Mouse (Mus musculus) lung, adult 2 months (tissue): ENCODE results near the gene Nuak2. TPM values are rescaled to one million over a fixed set of nuclear protein-coding genes. Genes with fewer than 3 reads are reported as not detected.
"Not testable (repeated sequence)": the region's sequence is repeated elsewhere in the genome, so short reads cannot be mapped to it uniquely, and the experiment has no call there.

Experiments used
- DNase-seq: peaks from one replicate; pipeline ENCODE4 v3.0.0; 2022
- H3K4me1 ChIP-seq: fragments of 200-500 bp; 2 replicates; pipeline ENCODE4 v1.6.1; 2011; ENCODE audit warnings: low read length; ENCODE audit not compliant: control insufficient read depth, insufficient read depth
- H3K4me3 ChIP-seq: fragments of 200-500 bp; replicated peaks from 2 replicates; pipeline ENCODE3; 2011; ENCODE audit warnings: low read depth, mild to moderate bottlenecking, control low read depth, low read length; ENCODE audit errors: extremely low read depth
- CTCF ChIP-seq: fragments of 200-500 bp; IDR thresholded peaks from 2 replicates; pipeline ENCODE4 v1.5.1; 2011; ENCODE audit warnings: mild to moderate bottlenecking, low read length, control low read depth; ENCODE audit not compliant: insufficient read depth
- POLR2A ChIP-seq: fragments of 200-500 bp; IDR thresholded peaks from 2 replicates; pipeline ENCODE4 v1.6.1; 2011; ENCODE audit warnings: low read depth, mild to moderate bottlenecking, control low read depth, low read length, borderline replicate concordance; ENCODE audit errors: extremely low read depth
- WGBS: fragments of 180-500 bp; shearing (Covaris S2); methylation state at CpG from one replicate; pipeline ENCODE4 v1.1.7; 2018; 5-methylcytosine and 5-hydroxymethylcytosine counted together
- polyA plus RNA-seq: library from polyadenylated mRNA; depleted of rRNA; stranded (reverse); fragments of >200 nt; gene quantifications from 2 replicates; pipeline ENCODE4 v1.2.3, GENCODE M21; 2012

The Nuak2 gene
- polyA plus RNA-seq, 1 experiment: 10.4 TPM

DNA sequence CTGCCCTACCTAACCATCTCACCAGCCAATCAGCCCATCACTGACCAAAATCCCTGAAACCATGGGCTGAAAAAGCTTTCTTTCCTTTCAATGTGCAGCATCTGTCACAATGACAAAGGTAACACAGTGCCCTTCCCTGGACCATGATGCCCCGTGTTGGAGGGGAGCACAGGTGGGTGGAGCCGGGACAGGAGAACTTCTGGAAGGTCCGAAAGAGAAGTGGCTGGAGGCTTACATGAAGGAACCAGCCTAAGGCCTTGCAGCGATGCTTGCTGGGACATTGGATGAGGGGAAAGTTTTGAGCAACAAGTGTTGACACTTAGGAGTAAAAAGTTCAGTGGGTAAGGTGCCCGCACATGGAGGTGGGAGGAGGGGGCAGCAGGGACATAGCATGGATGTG, 32.5 kb downstream of the Nuak2 start:
- WGBS: 82% methylated on average over 5 of the region's 5 CpGs
- peaks cover 12% of the 10 kb centered on the region for H3K4me1 ChIP-seq
- no peak for DNase-seq
- no peak for TF ChIP-seq CTCF
- H3K4me3 ChIP-seq: no peak overlapping the region

DNA sequence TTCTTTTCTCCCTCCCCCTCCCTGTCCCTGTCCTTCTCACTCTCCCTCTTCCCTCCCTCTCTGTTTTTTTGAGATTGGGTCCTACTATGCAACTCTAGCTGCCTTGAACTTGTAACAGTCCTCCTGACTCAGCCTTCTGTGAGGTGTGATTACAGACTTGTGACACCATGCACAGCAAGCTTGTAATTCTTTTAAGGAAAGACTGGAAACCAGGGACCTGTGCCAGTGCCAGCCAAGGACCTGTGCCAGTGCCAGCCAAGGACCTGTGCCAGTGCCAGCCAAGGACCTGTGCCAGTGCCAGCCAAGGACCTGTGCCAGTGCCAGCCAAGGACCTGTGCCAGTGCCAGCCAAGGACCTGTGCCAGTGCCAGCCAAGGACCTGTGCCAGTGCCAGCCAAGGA, 33.1 kb downstream of the Nuak2 start:
- DNase-seq, H3K4me3 ChIP-seq: not testable (repeated sequence)
- H3K4me1 ChIP-seq: peaks cover 12% of the 10 kb centered on the region

DNA sequence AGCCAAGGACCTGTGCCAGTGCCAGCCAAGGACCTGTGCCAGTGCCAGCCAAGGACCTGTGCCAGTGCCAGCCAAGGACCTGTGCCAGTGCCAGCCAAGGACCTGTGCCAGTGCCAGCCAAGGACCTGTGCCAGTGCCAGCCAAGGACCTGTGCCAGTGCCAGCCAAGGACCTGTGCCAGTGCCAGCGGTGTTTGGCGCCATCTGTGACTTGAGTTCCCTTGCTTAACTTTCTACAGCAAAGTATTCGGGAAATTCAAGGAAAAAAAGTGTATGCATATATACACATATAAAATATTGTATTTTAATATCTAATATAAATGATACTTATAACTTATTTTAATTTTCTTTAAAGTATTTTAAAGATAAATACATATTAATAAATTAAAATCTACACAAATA, 33.7 kb downstream of the Nuak2 start:
- DNase-seq, H3K4me3 ChIP-seq: not testable (repeated sequence)
- 97% methylated on average over 3 of the region's 3 CpGs for WGBS
- peaks cover 12% of the 10 kb centered on the region for H3K4me1 ChIP-seq

DNA sequence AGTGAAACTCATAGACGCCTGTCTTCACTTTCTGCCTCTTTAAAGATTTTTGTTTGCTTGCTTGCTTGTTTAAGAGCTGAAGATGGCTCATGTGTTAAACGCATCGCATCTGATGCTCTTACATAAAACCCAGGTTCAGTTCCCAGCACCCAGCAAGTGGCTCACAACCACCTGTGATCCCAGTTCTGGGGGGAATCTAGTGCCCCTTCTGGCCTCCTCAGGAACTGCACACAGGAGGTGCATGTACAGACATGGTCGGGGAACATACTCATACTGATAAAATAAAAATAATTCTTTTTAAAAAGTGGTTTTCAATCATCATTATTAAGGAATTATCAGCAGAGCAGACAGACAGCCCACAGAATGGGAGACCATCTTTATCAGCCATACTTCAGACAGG, 35.1 kb downstream of the Nuak2 start:
- DNase-seq: no peak
- peaks cover 7% of the 10 kb centered on the region for H3K4me1 ChIP-seq
- H3K4me3 ChIP-seq: no peak overlapping the region
- WGBS: 96% methylated on average over 4 of the region's 4 CpGs
- TF ChIP-seq POLR2A (no peak), CTCF (no peak)

DNA sequence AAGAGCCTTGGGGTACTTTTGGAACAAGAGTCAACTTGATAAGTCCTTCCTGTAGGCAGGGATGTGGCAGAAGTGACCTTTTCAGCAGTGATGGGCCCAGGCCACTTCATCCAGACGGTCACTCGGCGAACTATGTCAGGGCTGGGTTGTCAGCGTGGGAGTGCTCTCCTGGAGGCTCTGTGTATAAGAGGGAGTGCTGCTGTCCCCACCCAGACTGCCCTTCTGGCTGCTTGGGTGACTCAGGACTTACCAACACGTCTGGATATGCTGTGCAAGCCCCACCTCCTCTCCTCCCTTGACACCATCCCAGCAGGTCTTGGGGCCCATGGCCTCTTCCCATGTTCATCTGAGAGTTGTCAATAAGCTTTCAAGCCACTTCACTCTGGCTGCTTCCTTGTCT, 37.5 kb downstream of the Nuak2 start:
- no peak for DNase-seq
- H3K4me1 ChIP-seq: 0 out of 2 replicates have a peak, but pooled peaks cover 2% of the 10 kb centered on the region
- no peak for TF ChIP-seq POLR2A
- no peak for TF ChIP-seq CTCF
- H3K4me3 ChIP-seq: no peak overlapping the region
- 35% methylated on average over 5 of the region's 5 CpGs for WGBS

DNA sequence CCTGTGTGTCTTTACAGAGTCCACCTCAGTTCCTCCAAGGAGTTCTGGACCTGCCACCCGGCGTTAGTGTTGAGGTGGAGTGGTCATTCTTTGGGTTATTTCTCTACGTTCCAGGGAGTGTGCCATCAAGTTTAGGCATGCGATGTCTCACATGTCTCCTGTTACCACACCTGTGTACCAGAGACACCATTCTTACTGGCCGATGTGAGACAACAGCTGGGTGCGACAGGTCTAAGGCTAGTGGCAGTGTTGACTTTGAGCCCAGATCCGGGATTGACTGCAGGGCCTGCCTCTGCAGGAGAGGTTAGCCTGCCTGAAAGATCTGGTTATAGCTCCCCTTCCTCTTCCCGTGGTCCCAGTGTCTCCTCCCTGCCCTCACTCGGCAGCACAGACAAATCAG, 38.3 kb downstream of the Nuak2 start:
- no peak for TF ChIP-seq POLR2A
- no peak for TF ChIP-seq CTCF
- no peak overlapping the region for H3K4me3 ChIP-seq
- 79% methylated on average over 9 of the region's 9 CpGs for WGBS
- DNase-seq: no peak
- H3K4me1 ChIP-seq: 0 out of 2 replicates have a peak, but pooled peaks cover 2% of the 10 kb centered on the region

DNA sequence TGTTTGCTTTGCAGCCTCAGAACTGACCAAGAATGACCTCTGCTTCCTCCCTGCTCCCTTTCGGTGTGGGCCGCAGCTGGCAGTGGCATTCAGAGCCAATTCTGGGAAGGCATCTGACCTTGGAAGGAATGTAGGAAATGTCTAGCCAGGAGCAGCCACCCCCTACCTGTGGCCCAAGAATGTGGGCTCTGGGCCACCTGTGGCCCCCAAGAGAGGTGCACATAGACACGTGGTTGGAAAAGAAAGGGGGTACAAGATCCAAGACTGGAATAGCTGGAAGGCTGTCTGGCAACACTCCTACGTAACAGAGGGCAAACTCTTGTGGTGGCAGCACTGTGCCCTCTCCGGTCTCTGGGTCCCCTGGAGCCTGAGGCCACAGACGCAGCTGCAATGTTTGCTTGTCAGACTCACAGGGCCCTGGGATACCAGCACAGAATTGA, 39.3 kb downstream of the Nuak2 start:
- 45% methylated on average over 6 of the region's 6 CpGs for WGBS
- TF ChIP-seq POLR2A: no peak
- TF ChIP-seq CTCF: no peak
- H3K4me3 ChIP-seq: no peak overlapping the region
- H3K4me1 ChIP-seq: 0 out of 2 replicates have a peak, but pooled peaks cover 2% of the 10 kb centered on the region
- DNase-seq: no peak

DNA sequence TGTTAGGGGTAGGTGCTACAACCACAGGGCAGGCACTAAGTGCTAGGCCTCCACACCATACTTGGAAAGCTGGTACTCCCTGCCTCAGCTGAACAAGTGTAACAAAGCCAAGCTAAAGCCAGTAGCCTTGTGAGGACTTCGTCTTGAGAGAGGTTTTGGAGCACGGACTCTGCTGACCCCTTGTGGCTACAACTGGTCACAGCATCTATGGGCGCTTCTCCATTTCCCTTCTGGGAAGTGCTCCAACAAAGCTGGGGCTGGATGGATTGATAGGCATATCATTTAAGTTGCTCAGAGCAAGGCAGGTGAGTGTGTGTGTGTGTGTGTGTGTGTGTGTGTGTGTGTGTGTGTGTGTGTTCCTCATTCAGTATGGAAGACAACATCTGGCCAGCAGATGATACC, 39.9 kb downstream of the Nuak2 start:
- DNase-seq: peak; percentile 79
- TF ChIP-seq POLR2A: no peak
- TF ChIP-seq CTCF: peak; percentile 99
- no peak overlapping the region for H3K4me3 ChIP-seq
- 0 out of 2 replicates have a peak, but pooled peaks cover 2% of the 10 kb centered on the region for H3K4me1 ChIP-seq
- 2% methylated on average over 3 of the region's 3 CpGs for WGBS

DNA sequence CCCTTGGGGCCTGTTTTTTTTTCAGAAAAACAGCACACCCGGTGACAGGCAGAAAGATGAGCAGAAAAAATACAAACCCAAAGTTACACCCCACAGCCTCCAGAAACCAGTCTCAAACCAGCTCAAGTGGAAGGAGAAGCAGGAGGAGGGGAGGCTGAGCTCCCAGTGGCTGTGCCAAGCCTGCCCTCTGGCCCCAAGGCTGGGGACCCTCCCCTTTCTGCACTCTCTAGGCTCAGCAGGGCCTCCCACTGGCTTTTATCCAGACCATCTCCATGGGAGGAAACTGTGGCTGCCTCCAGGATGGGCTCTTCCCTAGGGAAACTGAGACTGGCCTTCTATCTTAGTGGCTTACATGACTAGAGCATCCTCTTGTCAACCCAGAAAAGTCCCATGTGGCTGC, 40.9 kb downstream of the Nuak2 start:
- no peak for DNase-seq
- Histone ChIP-seq H3K4me3 (no peak overlapping the region), H3K4me1 (0 out of 2 replicates have a peak, but pooled peaks cover 2% of the 10 kb centered on the region)
- TF ChIP-seq POLR2A: no peak
- no peak for TF ChIP-seq CTCF
- 61% methylated on average over 1 of the region's 1 CpGs for WGBS

DNA sequence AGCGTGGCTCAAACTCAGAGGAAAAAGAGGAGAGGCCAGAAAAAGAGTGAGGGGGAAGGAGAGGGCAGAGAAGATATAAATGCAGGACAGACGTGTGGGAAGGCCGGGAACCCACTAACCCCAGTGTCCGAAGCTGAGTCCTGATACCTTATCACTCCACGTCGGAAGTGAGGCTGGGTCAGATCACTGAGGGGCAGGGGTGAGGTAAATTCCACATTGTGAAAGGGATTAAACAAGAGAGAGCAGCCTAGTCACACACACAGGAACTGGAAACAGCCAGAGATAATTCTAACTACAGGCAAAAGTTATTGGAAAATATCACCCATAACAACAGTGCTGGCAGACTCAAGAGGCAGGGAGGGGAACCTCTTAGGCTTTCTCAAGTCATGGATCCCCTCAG, 46.0 kb downstream of the Nuak2 start:
- WGBS: 46% methylated on average over 6 of the region's 6 CpGs
- H3K4me1 ChIP-seq: peaks cover 9% of the 10 kb centered on the region
- no peak for DNase-seq
- H3K4me3 ChIP-seq: no peak overlapping the region
- TF ChIP-seq CTCF (no peak), POLR2A (no peak)

DNA sequence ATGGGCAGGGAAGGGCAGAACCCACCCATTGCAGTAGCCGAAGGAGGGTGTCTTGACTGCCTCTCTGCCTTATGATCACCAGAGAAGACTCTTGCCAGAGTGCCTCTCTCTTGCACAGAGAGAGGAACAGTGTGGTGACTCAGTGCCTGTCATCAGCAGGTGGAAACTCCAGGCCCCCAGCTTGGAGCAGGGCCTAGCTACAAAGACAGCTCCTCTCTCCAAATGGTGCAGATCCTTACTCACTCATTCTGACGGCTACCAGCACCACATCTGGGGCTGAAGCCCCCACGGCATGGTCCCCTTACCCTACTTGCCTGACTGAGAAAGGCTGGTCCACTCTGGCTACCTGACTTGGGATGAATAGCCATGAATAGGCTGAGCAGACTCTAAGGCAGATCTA, 48.5 kb downstream of the Nuak2 start:
- Histone ChIP-seq H3K4me1 (peaks cover 7% of the 10 kb centered on the region), H3K4me3 (peak overlapping the region; percentile 64)
- 70% methylated on average over 3 of the region's 3 CpGs for WGBS
- no peak for DNase-seq
- TF ChIP-seq CTCF (no peak), POLR2A (no peak)
